Mouse (Mus musculus): Measurements from ENCODE around the gene Sumf2.

The Sumf2 gene

DNA sequence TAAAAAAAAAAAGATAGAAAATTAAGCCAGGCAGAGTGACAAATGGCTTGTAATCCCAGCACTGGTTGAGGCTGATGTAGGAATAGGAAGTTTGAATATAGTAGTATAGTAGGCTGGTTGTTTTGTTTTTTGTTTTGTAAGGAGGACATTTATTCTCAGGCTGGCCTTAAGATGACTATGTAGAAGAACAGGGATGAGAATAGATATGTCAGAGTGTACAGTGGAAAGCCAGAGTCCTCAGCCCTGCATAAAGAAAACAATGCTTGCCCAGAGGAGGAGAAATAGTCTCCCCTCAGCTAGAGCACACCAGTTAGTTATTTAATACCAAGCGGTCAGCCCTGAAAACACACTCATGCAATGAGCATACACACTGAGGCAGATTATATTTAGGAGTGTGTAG, 51.7 kb downstream of the Sumf2 start, which contains the start of gene Phkg1:
Gene Phkg1 (minus strand): TSS at position 101 of the 400 bp plus-strand sequence.
- in situ Hi-C loops (cut with MboI, MseI), result no loop called here

DNA sequence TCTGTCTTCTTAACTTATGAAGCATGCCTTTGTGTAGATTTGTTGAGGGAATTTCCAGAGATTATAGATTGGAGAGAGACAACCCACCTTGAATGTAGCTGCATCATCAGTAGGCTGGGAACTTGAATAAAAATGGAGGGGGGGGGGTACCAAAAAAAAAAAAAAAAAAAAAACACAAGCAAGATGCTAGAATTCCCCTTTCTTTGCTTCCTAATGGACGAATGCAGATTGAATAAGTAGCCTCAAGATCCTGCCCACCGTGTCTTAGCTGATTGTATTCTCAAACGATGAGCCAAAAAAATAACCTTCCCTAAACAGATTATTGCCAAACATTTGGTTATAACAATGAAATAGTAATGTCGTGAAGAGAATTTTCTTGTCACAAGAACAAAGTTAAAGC, 61.0 kb downstream of the Sumf2 start:
- in situ Hi-C loops (cut with MboI, MseI), result no loop called here

DNA sequence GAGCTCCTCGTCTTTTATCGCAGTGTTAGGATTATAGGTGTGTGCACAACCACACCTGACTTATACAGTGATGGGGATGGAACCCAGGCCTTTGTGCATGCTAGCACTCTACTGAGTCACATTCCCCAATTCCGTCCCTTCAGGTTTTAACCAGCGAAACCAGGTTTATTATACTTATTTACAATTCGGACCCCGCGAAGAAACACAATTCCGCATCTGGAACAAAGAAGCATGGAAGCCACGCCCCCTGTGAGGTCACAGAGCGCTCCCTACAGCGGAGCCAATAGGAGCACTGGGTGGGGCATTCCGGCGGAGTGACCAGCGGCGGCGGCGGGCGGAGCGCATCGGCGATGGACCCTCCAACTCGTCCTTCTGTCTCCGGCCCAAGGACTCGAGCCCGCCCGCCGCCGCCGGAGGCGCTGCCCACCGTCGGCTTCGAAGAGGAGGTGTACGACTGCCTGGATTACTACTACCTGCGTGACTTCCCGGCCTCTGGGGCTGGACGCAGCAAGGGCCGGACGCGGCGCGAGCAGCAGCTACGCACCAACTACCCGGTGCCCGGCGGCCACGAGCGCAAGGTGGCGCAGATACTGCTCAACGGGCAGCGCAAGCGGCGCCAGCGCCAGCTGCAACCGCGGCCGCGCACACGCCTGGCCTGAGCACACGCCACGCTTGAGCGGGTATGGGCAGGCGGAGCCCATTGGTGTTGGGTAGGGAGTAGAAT, 61.6 kb downstream of the Sumf2 start, which contains the start of gene Nupr1l:
Gene Nupr1l (plus strand): TSS at position 299 of the 724 bp plus-strand sequence.
- in situ Hi-C loops (cut with MboI, MseI), result no loop called here

DNA sequence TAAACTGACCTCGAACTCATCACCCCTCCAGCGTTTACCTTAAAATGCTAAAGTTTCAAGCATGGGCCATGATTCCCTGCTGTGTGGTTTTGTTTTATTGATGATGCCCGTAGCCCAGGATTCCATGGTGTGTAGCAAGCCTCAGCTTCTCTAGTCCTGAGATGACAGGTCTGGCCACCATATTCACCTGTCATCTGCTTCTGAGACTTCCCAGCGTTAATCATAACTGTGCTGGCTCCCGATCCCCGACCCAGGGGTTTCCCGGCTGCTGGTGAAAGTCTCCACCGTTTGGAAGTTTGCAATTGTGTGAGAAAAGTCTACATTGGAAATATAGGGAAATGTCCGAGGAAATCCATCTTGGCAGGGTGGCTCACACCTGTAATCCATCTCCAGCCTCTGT, 62.4 kb downstream of the Sumf2 start:
- in situ Hi-C loops (cut with MboI, MseI), result no loop called here

DNA sequence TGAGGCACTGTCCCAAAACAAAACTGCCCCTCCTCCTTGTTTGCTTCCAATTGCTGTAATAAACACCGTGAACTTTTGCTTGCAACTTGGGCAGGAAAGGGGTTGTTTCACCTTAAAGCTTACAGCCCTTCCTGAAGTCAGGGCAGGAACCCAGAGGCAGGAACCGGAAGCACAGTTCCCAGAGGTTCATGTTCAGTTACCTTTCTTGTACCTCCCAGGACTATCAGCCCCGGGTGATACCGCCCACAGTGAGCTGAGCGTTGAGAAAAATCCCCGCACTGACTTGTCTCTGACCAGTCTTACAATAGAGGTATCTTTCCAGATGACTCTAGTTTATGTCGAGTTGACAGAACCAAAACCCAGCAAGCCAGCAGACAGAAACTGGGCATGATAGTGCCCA, 62.8 kb downstream of the Sumf2 start:
- in situ Hi-C loops (cut with MboI, MseI), result no loop called here

All from T-helper 1 cell (primary cell).